Mouse (Mus musculus): ENCODE data around the gene Dnah2. TPM values are rescaled to one million over a fixed set of nuclear protein-coding genes. Genes with fewer than 3 reads are reported as not detected.

The Dnah2 gene
- polyA plus RNA-seq, 2 experiments = 0.01 to 0.03 TPM

DNA sequence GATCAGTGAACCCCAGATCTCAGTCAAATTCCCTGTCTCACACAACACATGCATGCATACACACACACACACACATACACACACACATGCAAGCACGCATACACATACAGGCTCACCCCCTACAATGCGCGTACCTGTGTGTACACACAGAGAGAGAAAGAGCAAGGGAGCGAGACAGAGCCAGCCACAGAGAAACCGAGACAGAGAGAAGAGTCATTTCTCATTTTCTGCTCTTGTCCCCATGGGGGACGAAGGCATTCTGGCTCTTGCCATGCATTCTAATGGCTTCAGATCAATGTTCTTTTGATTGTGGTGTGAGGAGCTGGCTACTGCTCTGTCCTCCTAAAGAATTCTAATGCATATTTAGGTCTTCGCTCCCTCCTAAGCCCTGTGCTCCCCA is 101.6 kb downstream of the Dnah2 start:
- no peak for DNase-seq (ENCODE audit: low read depth in 3 of 3, low spot score in 3 of 3)
- H3K36me3 ChIP-seq (replicated peaks; ENCODE audit: control insufficient read depth, insufficient read depth, low read depth) = no peaks in the 10 kb centered on the region
- no peak overlapping the region for H3K9ac ChIP-seq (replicated peaks)
- no peaks in the 10 kb centered on the region for H3K4me1 ChIP-seq (replicated peaks; ENCODE audit: control insufficient read depth in 2 of 2, insufficient read depth in 2 of 2, low read length in 1 of 2)
- H3K4me2 ChIP-seq (ENCODE audit: low read depth) = no peak overlapping the region
- TF ChIP-seq CTCF (IDR thresholded peaks at IDR 0.05; ENCODE audit: low read depth) = no peak
- no peak for TF ChIP-seq EP300 (IDR thresholded peaks at IDR 0.05; ENCODE audit: low read depth)
- H3K27ac ChIP-seq = no peak overlapping the region
- no peaks in the 10 kb centered on the region for H3K9me3 ChIP-seq (ENCODE audit: control insufficient read depth, low read length)
- WGBS (ENCODE audit: insufficient replicate concordance) = 79% methylated on average over 7 of the region's 7 CpGs
- ATAC-seq (ENCODE audit: insufficient read depth) = no peak
- H3K27me3 ChIP-seq (ENCODE audit: control insufficient read depth, insufficient read depth, low read length) = no peaks in the 10 kb centered on the region
- H3K4me3 ChIP-seq (ENCODE audit: insufficient read depth in 1 of 2, low read depth in 2 of 2, low read length in 2 of 2) = no peak overlapping the region

DNA sequence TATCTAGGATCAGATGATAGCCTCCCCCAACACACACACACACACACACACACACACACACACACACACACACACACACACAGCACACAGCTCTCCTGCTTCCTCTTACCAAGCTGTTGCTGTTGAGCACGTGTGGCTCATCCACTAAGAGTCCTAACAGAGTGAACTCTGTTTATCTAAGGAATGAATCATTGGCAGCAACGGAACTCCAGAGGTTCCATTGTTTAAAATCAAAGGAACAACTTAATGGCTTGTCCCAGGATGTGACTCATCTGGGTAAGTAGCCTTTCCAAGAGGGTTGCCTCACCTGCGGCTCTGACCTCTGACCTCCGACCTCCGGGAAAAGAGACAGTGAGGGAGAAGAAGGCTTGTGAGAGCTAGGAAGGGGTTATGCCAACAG is 105.6 kb downstream of the Dnah2 start:
- no peak for TF ChIP-seq EP300 (IDR thresholded peaks at IDR 0.05; ENCODE audit: low read depth)
- no peak for TF ChIP-seq CTCF (IDR thresholded peaks at IDR 0.05; ENCODE audit: low read depth)
- Histone ChIP-seq H3K27me3 (ENCODE audit: control insufficient read depth, insufficient read depth, low read length) (no peaks in the 10 kb centered on the region), H3K4me2 (ENCODE audit: low read depth) (no peak overlapping the region), H3K9ac (replicated peaks) (no peak overlapping the region), H3K9me3 (ENCODE audit: control insufficient read depth, low read length) (no peaks in the 10 kb centered on the region), H3K4me3 (ENCODE audit: insufficient read depth in 1 of 2, low read depth in 2 of 2, low read length in 2 of 2) (no peak overlapping the region), H3K27ac (no peak overlapping the region), H3K36me3 (replicated peaks; ENCODE audit: control insufficient read depth, insufficient read depth, low read depth) (no peaks in the 10 kb centered on the region), H3K4me1 (replicated peaks; ENCODE audit: control insufficient read depth in 2 of 2, insufficient read depth in 2 of 2, low read length in 1 of 2) (no peaks in the 10 kb centered on the region)
- no peak for ATAC-seq (ENCODE audit: insufficient read depth)
- 29% methylated on average over 5 of the region's 5 CpGs for WGBS (ENCODE audit: insufficient replicate concordance)
- DNase-seq (ENCODE audit: low read depth in 3 of 3, low spot score in 3 of 3) = no peak

DNA sequence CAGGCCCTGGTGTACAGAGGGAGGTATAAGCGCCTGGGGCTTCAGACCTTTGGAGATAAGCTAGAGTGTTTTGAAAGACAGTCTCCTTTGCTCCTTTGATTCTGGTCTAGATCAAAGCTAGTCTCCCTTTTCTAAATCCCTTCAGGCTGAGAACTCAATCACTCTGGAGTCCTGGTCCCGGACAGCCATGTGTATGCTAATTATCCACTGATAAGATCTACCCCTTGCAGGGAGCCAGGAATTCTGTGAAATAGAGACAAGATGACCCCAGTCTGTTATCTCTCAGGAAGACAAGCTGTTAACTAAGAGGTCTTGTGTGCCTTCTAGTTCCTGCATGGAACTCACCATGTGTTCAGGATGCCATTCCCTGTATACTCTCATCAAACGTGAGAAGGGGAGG is 111.6 kb downstream of the Dnah2 start:
- no peak overlapping the region for H3K9ac ChIP-seq (replicated peaks)
- no peaks in the 10 kb centered on the region for H3K9me3 ChIP-seq (ENCODE audit: control insufficient read depth, low read length)
- no peak for ATAC-seq (ENCODE audit: insufficient read depth)
- TF ChIP-seq CTCF (IDR thresholded peaks at IDR 0.05; ENCODE audit: low read depth) = no peak
- no peak for TF ChIP-seq EP300 (IDR thresholded peaks at IDR 0.05; ENCODE audit: low read depth)
- H3K4me2 ChIP-seq (ENCODE audit: low read depth) = no peak overlapping the region
- no peaks in the 10 kb centered on the region for H3K4me1 ChIP-seq (replicated peaks; ENCODE audit: control insufficient read depth in 2 of 2, insufficient read depth in 2 of 2, low read length in 1 of 2)
- H3K27ac ChIP-seq = no peak overlapping the region
- no peaks in the 10 kb centered on the region for H3K27me3 ChIP-seq (ENCODE audit: control insufficient read depth, insufficient read depth, low read length)
- no peaks in the 10 kb centered on the region for H3K36me3 ChIP-seq (replicated peaks; ENCODE audit: control insufficient read depth, insufficient read depth, low read depth)
- DNase-seq (ENCODE audit: low read depth in 3 of 3, low spot score in 3 of 3) = no peak
- no peak overlapping the region for H3K4me3 ChIP-seq (ENCODE audit: insufficient read depth in 1 of 2, low read depth in 2 of 2, low read length in 2 of 2)
- WGBS (ENCODE audit: insufficient replicate concordance) = 22% methylated on average over 3 of the region's 3 CpGs

DNA sequence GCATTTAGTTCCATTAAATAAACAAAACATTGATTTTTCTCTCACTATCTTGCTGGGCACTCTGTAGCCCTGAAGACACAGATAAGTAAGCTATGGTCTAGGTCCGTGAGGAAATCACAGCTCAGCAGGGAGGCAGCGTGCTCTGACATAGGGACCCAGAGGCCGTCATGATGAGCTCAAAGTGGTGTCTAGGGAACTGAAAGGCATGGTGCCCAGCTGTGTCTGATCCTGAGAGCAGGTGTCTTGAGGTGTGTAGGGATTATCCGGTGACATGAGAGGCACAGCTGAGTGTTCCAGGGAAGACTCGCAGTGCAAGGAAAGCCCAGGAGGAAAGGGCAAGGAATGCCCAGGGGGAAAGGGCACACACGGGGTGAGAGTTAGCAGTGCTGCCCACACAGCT is 115.7 kb downstream of the Dnah2 start:
- WGBS (ENCODE audit: insufficient replicate concordance) = 51% methylated on average over 6 of the region's 6 CpGs
- ATAC-seq (ENCODE audit: insufficient read depth) = no peak
- H3K9me3 ChIP-seq (ENCODE audit: control insufficient read depth, low read length) = no peaks in the 10 kb centered on the region

DNA sequence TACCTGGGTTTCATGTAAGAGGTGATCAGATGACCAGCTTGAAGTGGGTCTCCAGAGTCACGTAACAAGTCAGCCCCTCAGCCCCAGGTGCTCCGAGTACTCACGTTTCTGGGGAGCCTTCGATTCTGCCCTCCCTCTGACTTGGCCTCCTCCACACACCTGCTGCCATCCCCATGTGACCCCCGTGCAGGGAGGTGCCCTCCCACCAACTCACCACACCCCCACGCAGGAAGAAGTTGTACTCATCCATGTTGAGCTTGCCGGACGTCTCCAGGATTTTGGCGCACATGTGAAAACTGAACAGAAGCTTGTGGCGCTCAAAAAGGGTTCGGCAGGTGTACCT is 116.3 kb downstream of the Dnah2 start:
- Histone ChIP-seq H3K9ac (replicated peaks) (no peak overlapping the region), H3K36me3 (replicated peaks; ENCODE audit: control insufficient read depth, insufficient read depth, low read depth) (no peaks in the 10 kb centered on the region), H3K27ac (no peak overlapping the region), H3K4me3 (ENCODE audit: insufficient read depth in 1 of 2, low read depth in 2 of 2, low read length in 2 of 2) (no peak overlapping the region), H3K27me3 (ENCODE audit: control insufficient read depth, insufficient read depth, low read length) (no peaks in the 10 kb centered on the region), H3K4me1 (replicated peaks; ENCODE audit: control insufficient read depth in 2 of 2, insufficient read depth in 2 of 2, low read length in 1 of 2) (peaks cover 0 to 2% of the 10 kb centered on the region in 2 experiments; a peak in 1 of 4 replicates), H3K4me2 (ENCODE audit: low read depth) (no peak overlapping the region), H3K9me3 (ENCODE audit: control insufficient read depth, low read length) (no peaks in the 10 kb centered on the region)
- TF ChIP-seq EP300 (IDR thresholded peaks at IDR 0.05; ENCODE audit: low read depth) (no peak), CTCF (IDR thresholded peaks at IDR 0.05; ENCODE audit: low read depth) (no peak)
- no peak for ATAC-seq (ENCODE audit: insufficient read depth)
- 59% methylated on average over 11 of the region's 11 CpGs for WGBS (ENCODE audit: insufficient replicate concordance)
- DNase-seq (ENCODE audit: low read depth in 3 of 3, low spot score in 3 of 3) = no peak

More for the DNA sequence above, 115.7 kb downstream of the Dnah2 start:
- H3K4me2 ChIP-seq (ENCODE audit: low read depth) = no peak overlapping the region
- no peaks in the 10 kb centered on the region for H3K27me3 ChIP-seq (ENCODE audit: control insufficient read depth, insufficient read depth, low read length)
- H3K36me3 ChIP-seq (replicated peaks; ENCODE audit: control insufficient read depth, insufficient read depth, low read depth) = no peaks in the 10 kb centered on the region
- no peak for TF ChIP-seq EP300 (IDR thresholded peaks at IDR 0.05; ENCODE audit: low read depth)
- TF ChIP-seq CTCF (IDR thresholded peaks at IDR 0.05; ENCODE audit: low read depth) = no peak
- no peak for DNase-seq (ENCODE audit: low read depth in 3 of 3, low spot score in 3 of 3)
- H3K4me3 ChIP-seq (ENCODE audit: insufficient read depth in 1 of 2, low read depth in 2 of 2, low read length in 2 of 2) = no peak overlapping the region
- peaks cover 0 to 2% of the 10 kb centered on the region in 2 experiments; a peak in 1 of 4 replicates for H3K4me1 ChIP-seq (replicated peaks; ENCODE audit: control insufficient read depth in 2 of 2, insufficient read depth in 2 of 2, low read length in 1 of 2)
- no peak overlapping the region for H3K27ac ChIP-seq
- H3K9ac ChIP-seq (replicated peaks) = no peak overlapping the region

Data from liver, embryonic 14.5 days (tissue).